Mouse (Mus musculus): ENCODE data around the gene Smim14.

DNA sequence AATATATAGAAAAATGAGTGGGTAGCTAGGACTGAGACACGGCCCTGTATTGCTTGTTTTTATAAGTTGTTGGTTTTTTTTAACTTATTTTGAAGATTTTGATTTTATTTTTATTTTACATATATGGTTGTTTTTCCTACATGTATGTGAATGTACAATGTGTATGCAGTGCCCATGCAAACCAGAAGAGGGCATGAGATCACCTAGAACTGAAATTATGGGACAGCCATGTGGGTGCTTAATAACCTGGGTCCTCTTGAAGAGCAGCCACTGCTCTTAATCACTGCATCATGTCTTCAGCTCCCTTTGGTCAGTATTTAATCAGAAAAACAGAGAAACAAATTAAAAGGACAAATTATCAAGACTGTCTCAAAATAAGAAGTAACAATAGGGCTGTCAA, 15.2 kb downstream of the Smim14 start:
- TF ChIP-seq POLR2A (IDR thresholded peaks at IDR 0.05; ENCODE audit: insufficient read depth, low read depth, low read length) (no peak), CTCF (IDR thresholded peaks at IDR 0.05; ENCODE audit: insufficient read depth, low read depth, low read length) (no peak)

All from olfactory bulb, adult 2 months (tissue).